Mouse (Mus musculus): ENCODE measurements around the gene Cdon.

The Cdon gene

DNA sequence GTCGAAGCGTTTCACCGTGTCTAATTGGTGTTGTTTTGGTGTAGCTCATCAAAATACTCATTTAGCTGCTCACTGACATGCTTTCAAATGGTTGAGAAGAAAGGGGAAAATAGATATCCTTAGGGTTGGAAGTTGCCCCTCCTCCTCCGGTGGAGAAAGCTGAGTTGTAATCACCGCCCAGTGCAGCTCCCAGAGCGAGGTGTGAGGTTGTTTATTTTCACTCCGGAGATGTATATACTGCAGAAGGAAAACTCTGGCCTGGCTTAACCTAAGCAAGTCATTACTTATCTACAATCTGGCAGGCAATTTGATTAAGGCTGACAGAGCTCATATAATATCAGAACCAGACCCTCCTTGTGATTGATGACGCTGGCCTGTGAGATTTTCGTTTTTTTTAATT, 14.6 kb downstream of the Cdon start:
- DNase-seq (ENCODE audit: low spot score in 2 of 2) = no peak

DNA sequence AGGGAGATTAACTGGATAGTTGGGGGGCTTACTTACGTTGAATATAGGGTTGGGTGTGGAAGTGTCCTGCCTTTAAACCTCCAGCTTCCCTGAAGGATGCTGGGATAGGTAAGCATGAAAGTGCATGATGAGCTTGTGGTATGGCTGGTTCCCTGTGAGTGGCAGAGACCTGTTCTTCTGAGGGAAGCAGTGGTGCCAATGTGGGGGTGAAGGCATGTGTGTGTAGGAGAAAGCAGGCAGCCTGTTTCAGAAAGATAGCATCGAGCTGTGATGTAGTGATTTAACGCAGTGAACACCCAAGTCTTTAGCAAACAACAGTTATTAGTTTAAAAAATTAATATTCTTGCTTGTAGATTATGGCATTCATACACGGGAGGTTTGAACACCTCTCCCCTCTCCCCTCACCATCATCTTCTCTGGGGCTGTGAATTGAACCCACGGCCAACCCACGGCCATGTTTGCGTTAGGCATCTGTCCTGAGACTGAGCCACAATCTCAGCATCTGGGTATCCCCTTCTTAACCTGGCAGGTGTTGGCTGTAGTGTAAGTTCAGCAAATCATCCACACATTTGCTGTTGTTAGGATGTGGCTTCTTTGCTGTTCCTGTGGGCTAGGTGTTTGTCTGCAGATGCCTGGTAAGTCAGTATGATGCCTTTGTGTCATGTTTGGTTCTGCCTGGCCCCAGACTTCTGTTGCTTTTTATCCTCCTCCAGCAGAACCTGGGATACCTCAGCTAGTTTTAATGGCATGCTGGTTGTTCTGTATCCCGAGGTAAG, 17.5 kb downstream of the Cdon start:
- no peak for DNase-seq (ENCODE audit: low spot score in 2 of 2)

DNA sequence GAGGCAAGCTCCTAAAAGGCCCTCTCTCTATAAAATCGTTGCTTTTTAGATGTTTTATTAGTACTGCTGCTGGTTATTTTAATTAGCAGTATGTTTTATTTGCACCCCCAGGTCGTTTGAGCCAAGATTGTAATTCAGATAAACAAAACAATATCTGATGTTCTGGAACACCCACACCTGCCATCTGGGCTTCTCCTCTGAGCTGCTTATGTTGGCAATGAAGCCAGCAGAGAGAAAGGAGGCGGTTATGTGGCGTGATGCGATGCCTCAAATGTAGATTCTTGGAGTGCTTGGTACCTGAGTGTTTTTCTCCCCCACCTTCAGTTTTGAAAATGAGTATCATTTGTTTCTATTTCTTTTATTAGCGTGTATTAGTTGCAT, 18.1 kb downstream of the Cdon start:
- peak; percentile 59 to 73 for DNase-seq (ENCODE audit: low spot score in 2 of 2)

DNA sequence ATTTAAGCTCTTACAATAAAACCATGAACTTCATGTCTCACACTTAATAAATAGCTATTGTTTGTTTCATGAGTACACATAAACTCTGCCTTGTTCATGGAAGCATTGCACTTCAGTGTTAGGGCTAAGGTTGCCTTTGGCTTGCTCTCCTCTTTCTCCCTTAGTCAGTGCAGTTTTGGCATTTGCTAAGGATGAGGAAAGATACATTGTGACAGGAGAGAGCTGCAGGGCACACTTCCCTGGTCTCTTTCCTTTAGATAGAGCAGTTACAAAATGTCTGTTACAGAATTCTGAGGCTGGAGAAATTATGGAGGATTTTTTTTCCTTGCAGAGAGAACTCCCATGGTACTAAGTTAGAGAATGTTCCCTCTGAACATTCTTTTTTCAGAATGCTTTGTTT, 18.8 kb downstream of the Cdon start:
- DNase-seq (ENCODE audit: low spot score in 2 of 2) = no peak

DNA sequence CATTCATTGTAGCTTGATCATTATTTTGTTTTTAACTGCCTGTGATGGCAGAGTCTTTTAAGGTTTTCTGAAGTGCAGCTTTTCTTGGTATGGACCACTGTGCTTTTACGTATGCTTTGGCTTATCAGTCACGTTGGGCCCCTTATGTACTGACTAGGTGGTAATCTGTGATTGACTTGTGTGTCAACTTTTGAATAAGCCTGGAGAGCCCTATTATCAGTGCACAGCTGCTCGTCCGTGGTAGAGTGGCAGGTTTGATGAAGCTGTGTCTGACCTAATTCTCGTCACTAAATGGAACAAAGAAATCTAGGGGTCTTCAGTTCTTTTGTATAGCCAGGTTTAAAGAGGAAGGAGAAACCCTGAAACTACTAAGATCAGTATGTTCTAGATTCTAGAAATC, 21.5 kb downstream of the Cdon start:
- no peak for DNase-seq (ENCODE audit: low spot score in 2 of 2)

DNA sequence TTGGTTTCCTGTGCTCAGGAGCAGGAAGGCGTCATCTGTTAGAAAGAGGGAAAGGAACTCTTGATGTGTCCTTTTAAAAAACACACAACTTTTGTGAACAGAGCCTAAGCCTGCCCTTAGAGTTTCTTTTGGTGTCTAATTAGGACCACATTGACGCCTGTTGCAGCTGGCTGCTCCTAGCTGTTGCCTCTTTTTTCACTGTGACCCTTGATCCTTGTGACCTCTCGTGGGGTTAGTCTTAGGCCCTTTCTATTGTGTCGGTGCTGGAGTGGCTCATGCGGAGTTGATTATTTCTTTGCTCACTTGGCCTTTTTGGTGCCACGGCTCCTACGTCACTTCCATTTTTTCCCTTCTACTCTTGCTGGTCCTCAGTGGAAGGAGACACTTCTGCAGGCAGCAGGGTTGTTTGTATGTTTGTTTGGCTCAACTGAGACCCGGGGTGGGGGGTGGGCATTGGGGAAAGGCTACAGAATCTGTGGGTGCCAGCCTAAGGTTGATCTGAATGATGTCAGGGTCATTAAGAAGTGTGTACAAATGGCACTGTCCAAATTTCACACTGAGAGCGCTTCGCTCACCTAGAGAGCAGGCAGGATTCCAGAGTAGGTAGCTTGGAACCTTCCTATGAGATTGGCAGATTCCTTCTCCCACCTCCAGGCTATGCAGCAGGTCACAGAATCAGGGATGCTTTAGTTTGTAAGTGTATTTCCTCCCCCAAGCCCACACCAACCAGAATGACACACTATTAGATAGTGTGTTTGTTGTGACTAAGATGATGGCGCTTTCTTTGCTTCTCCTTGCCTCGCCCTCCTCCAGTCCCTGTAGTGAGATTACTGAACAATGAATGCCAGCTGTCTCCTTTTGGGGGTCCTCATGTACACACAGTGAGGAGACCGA, 22.9 kb downstream of the Cdon start:
- no peak for DNase-seq (ENCODE audit: low spot score in 2 of 2)

DNA sequence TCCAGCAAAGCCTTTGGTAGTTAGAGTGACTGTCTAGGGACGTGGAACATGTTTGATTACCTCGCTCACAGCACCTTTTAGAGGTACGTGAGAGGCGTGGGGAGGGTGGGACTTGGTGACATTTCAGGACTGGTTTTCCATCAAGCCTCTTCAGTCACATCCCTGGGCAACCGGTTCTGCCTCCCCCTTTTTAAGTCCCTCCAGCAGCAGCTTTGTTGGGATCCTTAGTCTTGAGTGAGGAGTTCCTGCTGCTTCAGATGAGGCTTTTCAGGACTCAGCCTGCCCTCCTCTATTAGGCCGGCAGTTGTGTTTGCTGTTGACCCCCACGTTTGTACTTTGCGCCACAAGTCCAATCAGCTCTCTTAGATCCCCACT, 23.6 kb downstream of the Cdon start:
- no peak for DNase-seq (ENCODE audit: low spot score in 2 of 2)

DNA sequence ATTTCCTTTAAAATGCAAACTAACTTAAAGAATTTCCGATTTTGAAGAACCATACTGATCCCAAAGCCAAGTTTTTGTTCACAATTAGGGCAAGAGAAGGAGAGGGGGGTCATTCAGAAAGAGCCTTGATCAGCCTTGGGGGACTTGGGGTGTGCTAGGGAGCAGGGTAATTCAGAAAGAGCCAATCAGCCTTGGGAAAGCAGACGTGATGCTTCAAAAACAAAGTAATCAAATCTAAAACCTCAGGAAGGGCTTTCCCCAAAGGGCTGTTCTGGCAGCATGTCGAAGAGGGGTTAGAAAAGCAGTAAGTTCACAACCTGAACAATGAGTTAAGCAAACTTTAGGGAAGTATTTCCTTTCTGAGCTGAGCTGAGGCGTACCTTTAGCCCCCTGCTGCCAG, 26.0 kb downstream of the Cdon start:
- DNase-seq (ENCODE audit: low spot score in 2 of 2) = no peak

DNA sequence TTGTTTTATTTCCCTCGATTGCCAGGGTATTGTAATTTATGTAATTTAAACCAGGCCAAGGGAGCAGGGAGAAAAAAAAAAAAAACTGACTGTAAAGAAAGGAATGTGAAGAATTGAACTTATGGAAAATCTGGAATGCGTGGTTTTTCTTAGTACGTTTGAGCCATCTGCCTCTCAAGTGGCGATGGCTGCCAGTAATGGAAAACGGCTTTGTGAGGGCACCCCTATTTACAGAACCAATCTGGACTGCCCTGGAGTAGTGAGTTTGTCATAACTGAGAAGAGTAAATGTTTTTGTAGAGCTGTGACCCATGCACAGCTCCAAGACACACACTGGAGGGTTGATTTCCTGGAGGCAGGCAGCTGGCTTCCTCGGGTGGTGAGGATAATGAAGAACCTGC, 32.4 kb downstream of the Cdon start:
- no peak for DNase-seq (ENCODE audit: low spot score in 2 of 2)

DNA sequence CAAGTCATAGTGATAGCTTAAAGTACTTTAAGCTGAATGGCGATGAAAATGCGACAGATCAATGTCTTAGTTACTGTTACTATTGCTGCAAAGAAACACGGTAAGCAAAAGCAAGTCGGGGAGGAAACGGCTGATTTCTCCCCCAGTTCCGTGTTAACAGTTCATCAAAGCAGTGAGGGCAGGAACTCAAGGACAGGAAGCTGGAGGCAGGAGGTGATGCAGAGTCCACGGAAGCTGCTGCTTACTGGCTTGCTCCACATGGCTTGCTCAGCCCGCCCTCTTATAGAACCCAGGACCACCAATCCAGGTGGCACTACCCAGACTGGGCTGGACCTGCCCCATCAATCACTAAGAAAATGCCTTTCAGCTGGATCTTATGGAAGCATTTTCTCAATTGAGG, 38.7 kb downstream of the Cdon start:
- no peak for DNase-seq (ENCODE audit: low spot score in 2 of 2)

DNA sequence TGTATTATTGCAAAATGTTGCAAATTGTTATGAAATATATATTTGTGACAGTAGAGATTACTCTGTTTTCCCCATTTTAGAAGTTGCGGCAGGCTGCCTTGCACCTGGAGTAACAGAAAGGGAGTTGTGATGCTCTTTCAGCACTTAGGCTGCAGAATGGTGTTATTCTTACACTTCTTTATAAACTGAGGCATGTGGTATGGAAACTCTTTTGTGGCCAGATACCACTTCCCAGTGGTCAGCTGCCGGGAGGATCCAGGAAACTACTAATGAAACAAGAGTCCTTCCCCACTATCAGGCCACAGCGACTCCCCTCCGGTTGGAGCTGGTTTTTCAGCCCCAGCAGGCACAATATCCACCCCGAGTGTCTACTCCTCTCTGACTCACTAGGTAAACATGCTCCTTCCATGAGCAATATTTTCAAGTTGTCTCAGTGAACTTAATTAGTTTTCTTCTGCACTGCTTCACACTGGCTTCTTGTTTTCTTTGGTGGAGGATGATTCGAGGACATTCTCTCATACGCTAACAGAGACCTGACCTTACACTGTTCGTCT, 46.4 kb downstream of the Cdon start:
- peak in 1 of 2 experiments; percentile 13 for DNase-seq (ENCODE audit: low spot score in 2 of 2)

DNA sequence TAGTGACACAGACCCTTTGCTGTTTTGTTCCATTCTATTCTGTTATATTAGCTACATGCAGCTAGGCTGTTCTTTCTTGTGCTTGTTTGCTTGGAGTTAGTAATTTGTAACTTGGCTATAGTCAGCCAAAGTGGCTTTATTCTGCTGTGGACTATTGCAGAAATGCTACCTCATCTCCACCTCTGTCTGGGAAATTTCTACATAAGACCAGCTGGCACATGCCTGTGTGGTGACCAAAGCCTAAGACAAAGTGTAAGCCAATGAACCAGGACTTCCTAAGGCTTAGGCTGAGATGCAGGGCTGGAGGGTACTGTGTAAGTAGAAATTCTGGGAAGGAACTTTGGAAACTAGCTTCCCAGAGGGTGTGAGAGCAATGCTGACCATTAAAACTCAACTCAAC, 48.0 kb downstream of the Cdon start:
- DNase-seq (ENCODE audit: low spot score in 2 of 2) = no peak

DNA sequence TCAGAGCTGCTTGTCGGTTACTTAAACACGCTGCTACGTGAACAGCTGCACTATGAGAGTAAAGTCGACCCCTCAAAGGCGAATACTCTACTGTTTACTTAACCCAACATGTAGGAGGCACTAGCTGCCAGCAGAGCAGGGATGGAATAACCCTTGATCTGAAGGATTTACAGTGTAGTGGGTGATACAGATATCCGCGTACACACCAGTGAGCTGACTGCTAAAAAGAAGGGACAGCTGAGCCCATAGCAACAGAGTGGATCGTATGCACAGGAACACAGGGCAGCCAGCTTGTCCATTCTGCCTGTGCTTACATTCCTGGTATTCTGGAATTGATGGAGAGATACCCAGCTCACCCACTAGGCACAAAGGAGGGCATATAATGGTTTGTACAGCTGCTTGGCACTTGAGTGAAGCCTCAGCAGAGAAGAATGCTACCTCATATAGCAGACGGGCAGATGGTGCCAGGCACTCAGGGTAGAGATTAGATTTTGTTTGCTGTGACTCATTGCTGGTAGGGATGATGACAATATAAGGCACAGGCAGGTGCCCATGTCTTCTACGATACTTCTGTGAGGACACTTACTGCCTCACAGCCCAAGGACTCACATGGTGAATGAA, 53.3 kb downstream of the Cdon start:
- no peak for DNase-seq (ENCODE audit: low spot score in 2 of 2)

DNA sequence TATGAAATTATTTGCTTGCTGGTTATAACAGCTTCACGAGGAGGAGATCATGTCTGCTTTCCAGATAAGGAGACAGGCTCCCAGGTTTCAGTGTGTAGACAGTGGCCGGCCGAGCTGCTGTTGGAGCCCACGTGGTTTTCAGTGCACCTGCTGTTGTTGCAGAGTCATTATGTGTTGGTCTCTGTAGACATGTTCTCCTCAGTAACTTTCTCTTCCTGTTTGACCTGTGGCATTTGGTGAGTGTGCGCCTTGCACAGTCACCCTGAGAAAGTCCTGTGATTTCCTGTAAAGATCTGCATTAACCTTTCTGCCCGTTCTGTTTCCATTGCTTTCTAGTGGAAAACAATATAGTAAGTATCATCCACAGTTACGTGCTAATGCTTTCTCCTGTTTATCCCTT, 54.5 kb downstream of the Cdon start:
- no peak for DNase-seq (ENCODE audit: low spot score in 2 of 2)

DNA sequence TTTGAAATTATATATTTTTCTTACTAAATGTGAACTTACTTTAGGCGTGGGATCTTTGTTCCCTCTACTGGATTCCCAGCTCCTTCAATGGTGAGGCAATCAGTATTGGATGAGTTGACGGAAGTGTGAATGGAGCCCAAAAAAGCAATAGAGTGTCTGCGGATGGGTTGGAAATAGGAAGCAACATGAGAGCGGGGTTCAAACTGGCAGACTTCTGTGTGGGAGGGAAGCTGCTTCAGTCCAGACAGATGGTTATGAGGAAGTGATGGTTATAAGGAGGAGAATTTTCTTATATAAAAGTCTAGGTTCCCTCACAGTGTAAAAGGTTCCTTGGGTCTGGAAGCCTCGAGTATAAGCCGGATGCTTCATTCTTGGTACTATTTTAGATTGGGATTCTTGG, 58.5 kb downstream of the Cdon start:
- peak in 1 of 2 experiments; percentile 40 for DNase-seq (ENCODE audit: low spot score in 2 of 2)

DNA sequence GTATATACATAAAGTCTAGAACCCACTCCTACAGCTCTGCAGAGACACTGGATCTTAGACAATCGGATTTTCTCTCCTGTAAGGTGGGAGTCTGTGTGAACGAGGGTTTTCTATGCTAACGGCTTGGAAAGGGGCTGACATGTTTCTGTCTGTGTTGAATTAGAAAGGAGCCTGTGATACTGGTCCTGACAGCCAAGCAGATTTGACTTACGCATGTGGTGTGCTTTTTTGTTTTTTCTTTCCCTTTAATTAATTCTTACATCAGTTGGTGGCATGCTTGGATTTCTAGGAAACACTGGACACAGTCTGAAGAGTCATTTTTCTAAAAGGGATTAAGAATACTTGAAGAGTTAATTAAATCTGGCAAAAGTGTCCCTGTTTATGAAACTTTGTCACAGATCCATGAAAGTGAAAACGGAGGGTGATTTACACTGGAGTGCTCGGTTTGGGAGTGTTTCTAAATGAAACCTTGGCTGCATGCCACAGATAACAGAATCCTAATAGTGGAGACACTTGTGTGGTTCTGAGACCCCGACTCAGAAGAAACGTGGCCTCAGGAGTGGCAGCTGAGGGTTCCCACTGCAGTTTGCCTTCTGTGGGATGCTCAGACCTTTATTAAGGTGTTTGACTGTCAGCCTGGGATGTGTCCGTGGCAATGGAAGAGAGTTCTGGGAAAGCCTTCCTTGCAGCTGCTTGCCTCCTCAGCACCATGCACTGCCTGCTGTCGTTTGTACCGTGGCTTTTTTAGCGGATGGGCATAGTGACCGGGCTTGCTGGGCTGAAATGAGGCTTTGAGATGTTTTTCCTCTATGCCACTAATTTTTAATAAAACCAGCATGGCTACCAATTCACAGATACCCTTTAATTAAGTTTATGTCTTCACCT, 61.3 kb downstream of the Cdon start:
- DNase-seq (ENCODE audit: low spot score in 2 of 2) = no peak

DNA sequence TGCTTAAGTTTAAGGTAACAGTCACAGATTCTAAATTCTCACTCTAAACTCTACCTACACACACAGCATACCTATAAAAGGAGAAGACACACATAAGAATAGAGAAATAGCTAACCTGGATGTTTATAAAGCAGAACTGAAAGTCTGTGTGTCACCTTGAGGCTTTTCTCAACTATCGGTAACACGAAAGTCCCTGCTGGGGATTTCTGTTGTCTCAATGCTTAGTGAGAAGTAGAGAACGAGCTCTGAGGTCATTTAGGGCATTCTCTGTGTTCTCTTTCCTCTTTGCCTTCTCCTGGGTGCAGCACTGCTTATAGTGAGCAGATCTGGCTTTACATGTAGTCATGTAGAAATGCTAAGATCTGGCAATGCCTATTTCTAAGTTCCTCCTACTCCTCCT, 63.0 kb downstream of the Cdon start:
- no peak for DNase-seq (ENCODE audit: low spot score in 2 of 2)

DNA sequence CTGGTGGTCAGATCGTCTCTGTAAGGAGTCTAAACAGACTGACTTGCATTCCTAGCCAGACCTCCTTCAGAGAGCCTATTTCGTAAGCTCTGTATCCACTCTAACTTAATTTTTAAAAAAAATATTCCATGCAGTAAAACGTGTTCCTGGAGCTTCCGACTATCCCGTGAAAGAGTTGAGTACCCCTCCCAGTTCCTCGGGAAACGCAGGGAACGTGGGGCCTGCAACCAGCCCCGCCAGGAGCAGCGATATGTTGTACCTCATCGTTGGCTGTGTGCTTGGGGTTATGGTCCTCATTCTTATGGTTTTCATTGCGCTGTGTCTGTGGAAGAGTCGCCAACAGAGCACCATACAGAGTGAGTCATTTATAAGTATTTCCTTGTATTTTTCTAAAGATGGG, 65.7 kb downstream of the Cdon start:
- no peak for DNase-seq (ENCODE audit: low spot score in 2 of 2)

DNA sequence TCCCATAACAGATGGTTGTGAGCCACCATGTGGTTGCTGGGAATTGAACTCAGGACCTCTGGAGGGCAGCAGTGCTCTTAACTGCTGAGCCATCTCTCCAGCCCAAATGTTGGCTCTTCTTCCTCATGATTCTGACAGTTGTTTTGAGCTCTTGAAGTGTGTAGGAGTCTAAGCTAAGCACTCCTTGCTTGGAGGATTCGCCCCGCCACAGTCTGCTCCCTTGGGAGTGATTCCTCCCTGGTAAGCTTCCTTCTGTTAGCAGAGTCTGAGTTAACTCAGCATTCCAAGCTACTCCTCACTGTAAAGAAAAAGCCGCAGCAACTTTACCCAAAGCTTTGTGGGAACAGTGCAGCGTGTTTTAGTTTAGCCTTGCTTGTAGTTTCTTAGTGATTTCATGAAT, 67.6 kb downstream of the Cdon start:
- DNase-seq (ENCODE audit: low spot score in 2 of 2) = no peak

DNA sequence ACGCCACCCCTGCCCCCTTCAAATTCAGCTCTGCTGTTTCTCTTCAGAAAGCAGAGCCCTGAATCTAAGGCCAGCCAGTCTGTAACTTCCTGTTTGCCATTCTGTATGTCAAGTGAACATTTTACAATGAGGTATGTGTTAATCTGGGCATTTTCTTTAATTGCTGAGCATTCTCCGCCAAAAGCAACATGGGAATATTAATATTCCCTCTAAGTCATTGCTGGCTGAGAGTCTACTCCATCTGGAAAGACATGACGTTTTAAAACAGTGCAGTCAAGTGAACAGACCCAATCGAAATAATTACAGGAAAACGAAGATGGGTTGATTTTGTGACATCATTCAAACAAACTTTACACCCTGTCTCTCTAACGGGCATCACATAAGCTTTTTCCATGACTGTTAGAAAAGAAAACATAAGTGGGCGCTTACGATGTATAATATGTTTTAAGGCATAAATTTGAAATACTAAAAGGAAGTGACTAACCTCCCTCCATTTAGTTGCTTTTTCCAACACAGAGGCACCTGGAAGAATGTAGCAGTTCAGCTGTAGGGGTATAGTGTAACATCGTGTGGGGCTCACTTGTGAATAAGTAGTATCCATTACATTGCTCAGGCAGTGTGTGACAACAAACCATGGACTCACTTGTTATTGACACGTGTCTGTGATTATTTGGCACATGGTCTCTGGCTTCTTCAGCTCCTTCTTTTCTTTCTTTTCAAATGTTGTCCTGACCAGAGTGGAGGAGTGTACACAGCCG, 70.4 kb downstream of the Cdon start:
- no peak for DNase-seq (ENCODE audit: low spot score in 2 of 2)

All from right cerebral cortex, postnatal 10 days (tissue).